Mouse (Mus musculus) CH12.LX (cell line): Measurements from ENCODE around the gene Gm21976.

Experiments
- CTCF ChIP-seq, 2 experiments: IDR thresholded peaks in 1 of 2; conservative IDR thresholded peaks in 1 of 2; 2 replicates each; pipeline ENCODE4 v1.5.1; 2011 to 2012; ENCODE audit warnings: low read depth in 2 of 2, low read length in 2 of 2, improper control_type of control experiment in 1 of 2, inconsistent platforms in 1 of 2, mild to moderate bottlenecking in 1 of 2, moderate library complexity in 1 of 2
- MXI1 ChIP-seq: IDR thresholded peaks from 2 replicates; pipeline ENCODE4 v1.6.1; 2011; ENCODE audit warnings: mild to moderate bottlenecking, low read depth, low read length, improper control_type of control experiment
- POLR2A ChIP-seq: IDR thresholded peaks from 2 replicates; pipeline ENCODE4 v1.6.1; 2011; ENCODE audit warnings: low read depth, mild to moderate bottlenecking, improper control_type of control experiment, low read length

DNA sequence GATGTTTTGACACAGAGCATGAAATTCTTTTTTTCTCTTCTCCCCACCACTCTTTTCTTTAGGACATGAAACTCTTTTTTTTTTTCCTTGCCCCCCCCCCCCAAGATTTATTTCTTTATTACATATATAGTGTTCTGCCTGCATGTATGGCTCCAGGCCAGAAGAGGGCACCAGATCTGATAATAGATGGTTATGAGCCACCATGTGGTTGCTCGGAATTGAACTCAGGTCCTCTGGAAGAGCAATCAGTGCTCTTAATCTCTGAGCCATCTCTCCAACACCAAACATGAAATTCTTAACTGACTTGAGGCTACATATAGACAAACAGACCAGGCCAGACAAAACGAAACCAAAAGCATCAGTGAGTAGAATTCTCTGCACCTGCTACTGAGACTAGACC is 2.2 kb upstream of the Gm21976 start:
- peak in 1 of 2 experiments; percentile 67; a peak in 2 of 4 replicates for TF ChIP-seq CTCF (conservative IDR thresholded peaks at IDR 0.05 in 1 of 2, IDR thresholded peaks at IDR 0.05 in 1 of 2; ENCODE audit: low read depth in 2 of 2, low read length in 2 of 2)
- TF ChIP-seq POLR2A, result no peak
- TF ChIP-seq MXI1, result no peak
